Mouse (Mus musculus) gonadal fat pad, adult 2 months (tissue): ENCODE measurements around the gene Olfr884. TPM values are rescaled to one million over a fixed set of nuclear protein-coding genes. Genes with fewer than 3 reads are reported as not detected.

Source experiments
- DNase-seq: peaks from one replicate; pipeline ENCODE4 v3.0.0-alpha.2; 2012; ENCODE audit warnings: low read depth
- polyA plus RNA-seq: library from polyadenylated mRNA; depleted of rRNA; stranded (reverse); fragments of >200 nt; gene quantifications from 2 replicates; pipeline ENCODE4 v1.2.3, GENCODE M21; 2012; rRNA removed

The Olfr884 gene
- not detected in 2 replicates for polyA plus RNA-seq

DNA sequence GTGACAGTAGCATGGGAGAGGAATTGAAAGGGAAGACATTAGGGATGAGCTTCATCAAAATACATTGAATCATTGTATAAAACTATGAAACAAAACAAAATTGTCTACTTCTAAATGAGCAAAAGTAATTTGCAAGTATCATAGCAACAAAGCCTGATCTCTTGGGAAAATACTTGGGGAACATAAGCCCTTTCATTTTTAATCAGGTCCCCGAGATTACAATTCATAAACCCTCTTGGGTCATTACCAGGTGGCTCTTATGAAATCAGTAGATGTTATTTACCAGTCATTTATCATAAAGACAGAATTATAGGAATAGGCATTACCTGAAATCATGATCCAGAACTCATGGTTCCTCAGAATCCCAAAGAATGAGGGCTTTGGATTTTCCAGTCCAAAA is at the start of gene Olfr884:
Olfr884 (plus strand) TSS at position 301 of the 400 bp plus-strand sequence.
- DNase-seq: no peak

DNA sequence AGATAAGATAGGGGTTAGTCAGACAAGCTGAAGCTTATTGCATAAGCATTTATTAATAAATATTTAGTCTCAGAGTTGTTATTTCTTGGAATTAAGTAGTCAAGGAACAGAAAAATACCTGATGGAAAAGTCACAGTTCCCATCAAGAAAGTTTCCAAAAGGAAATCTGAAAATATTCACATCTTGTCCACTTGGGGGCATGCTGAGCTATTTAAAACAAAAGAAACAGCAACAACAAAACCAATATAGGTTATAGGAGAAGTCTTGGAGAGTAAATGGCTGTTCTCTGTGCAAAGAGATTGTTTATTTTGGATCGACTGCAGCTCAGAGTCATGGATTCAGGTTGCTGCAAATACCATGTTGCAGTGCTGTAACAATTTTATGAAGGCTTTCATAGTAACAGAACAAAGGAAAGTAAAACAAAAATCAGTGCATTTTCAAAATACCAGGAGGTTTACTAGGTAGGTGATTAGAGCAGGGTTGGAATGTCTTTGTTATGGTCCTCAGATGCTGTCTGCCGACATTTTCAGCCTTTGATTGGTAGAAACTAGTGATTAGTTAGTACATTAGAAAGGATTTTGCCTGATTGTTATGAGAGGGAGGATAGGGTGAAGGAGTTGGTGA is 47.7 kb upstream of the Olfr884 start:
- DNase-seq: no peak

GRCm38 (mm10) chr9:38000021-38000420 is 46.3 kb upstream of the Olfr884 start:
- no peak for DNase-seq

- DNase-seq: no peak
Observed at GRCm38 (mm10) chr9:38025508-38025907, 20.8 kb upstream of the Olfr884 start, which contains the start of gene Olfr883. TSS of gene Olfr883 (plus strand) at chr9:38025808.

DNA sequence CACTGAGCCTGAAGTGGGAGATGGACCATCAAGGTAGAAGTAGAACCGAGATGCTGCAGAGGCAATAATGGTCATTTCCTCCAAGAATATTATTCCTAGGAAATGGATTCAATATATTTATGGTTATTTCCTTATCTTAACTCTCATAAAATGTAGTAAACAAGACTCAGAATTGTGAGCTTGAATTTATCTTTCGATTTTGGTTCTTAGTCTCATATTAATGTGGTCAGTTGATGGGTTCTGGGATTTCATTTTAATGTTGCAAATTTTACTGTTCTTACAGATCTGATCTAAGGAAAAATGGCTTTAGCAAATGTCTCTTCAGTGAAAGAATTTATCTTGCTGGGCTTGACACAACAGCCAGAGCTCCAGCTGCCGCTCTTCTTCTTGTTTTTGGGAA is 14.7 kb downstream of the Olfr884 start, which contains the start of gene Olfr885:
Olfr885 (plus strand) TSS at position 301 of the 400 bp plus-strand sequence.
- DNase-seq: no peak

DNA sequence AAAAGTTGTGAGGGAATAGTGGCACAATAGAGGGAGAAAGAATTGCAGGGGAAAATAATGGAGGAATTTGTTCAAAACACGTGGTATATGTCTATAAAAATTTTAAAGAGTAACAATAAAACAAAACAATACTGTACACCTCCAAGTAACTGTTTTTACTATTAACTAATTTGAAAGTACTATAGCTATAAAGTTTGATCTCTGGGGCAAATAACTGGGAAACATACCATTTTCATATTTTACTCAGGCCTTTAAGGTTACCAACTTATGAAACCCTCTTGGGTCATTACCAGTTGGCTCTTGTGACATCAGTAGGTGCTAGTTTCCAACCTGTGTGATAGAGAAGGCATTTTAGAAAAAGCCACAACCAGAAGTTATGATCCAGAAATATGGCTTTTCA is 37.4 kb downstream of the Olfr884 start, which contains the start of gene Olfr887:
Olfr887 (plus strand) TSS at position 301 of the 400 bp plus-strand sequence.
- DNase-seq: no peak

Other genes with a start within 250 kb of the Olfr884 start
- gene Olfr876, start 243.5 kb upstream of the Olfr884 start, polyA plus RNA-seq: not detected in 2 replicates
- gene Olfr877, start 192.3 kb upstream of the Olfr884 start, polyA plus RNA-seq: 0.19 TPM in 1 of 2 replicates, not detected in the other
- not detected in 2 replicates for gene Olfr145, start 149.8 kb upstream of the Olfr884 start, polyA plus RNA-seq
- gene Olfr878, start 128.7 kb upstream of the Olfr884 start, polyA plus RNA-seq: not detected in 2 replicates
- gene Olfr881, start 54.7 kb upstream of the Olfr884 start, polyA plus RNA-seq: not detected in 2 replicates
- not detected in 2 replicates for gene Olfr883, start 20.7 kb upstream of the Olfr884 start, polyA plus RNA-seq
- not detected in 2 replicates for gene Olfr885, start 14.8 kb downstream of the Olfr884 start, polyA plus RNA-seq
- gene Olfr887, start 37.5 kb downstream of the Olfr884 start, polyA plus RNA-seq: not detected in 2 replicates
- not detected in 2 replicates for gene Olfr888, start 61.6 kb downstream of the Olfr884 start, polyA plus RNA-seq
- gene Olfr889, start 68.6 kb downstream of the Olfr884 start, polyA plus RNA-seq: not detected in 2 replicates
- gene Olfr890, start 96.0 kb downstream of the Olfr884 start, polyA plus RNA-seq: not detected in 2 replicates
- gene Olfr891, start 134.3 kb downstream of the Olfr884 start, polyA plus RNA-seq: not detected in 2 replicates
- gene Olfr893, start 161.8 kb downstream of the Olfr884 start, polyA plus RNA-seq: not detected in 2 replicates
- not detected in 2 replicates for gene Olfr894, start 171.5 kb downstream of the Olfr884 start, polyA plus RNA-seq
- not detected in 2 replicates for gene Olfr143, start 206.2 kb downstream of the Olfr884 start, polyA plus RNA-seq
- gene Olfr895, start 221.3 kb downstream of the Olfr884 start, polyA plus RNA-seq: not detected in 2 replicates
- gene Olfr896-ps1, start 244.6 kb downstream of the Olfr884 start, polyA plus RNA-seq: not detected in 2 replicates